In the genomic region with DNA sequence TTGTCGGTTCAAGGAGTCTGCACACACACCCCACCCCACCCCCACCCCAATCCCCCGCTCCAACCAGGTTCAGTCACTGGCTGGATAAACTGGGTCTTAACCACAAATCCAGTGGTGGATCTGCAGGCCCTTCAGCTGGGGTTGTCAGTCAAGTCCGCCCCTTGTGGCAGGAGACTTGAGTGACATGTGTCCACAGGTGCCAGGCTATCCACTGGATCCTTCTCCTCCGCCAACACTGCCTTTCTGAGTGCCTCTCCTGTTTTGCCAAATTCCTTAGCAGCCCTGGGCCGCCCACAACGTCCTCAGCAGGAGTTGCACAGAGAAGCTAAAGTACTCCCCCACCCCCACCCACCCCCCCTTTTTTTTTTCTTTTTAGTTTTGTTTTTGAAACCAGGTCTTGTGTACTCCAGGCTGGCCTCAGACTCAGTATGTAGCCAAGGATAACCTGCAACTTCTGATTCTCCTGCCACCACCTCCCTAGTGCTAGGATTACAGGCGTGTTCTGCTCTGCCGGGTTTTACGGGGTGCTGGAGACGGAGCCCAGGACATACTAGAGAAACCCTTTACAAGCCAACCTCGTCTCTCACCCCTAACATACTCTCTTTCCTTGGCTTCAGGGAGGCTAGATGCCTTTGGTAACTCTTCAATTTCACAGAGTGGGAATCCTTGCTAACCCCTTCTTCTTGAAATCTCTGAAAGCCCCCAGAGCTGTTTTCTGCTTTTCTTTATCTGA, we compare ENCODE assay signal across 13 mouse cellular contexts. TPM values are rescaled to one million over a fixed set of nuclear protein-coding genes. Genes with fewer than 3 reads are reported as not detected.
A peak's percentile ranks its signal among the peaks of the same experiment; 100 is the strongest.
DNase-seq lines count a peak whose midpoint lies in the region; ATAC-seq and TF ChIP-seq lines count a peak whose summit lies in the region.
"Had no signal": no experiment of that assay in that cellular context is flagged by ENCODE, and none has a peak within 500 bp of the region (broad histone marks: within the 10 kb centered on the region; RNA-seq: fewer than 3 reads in every experiment).

No protein-coding gene starts in this region.

- no peaks in the 10 kb centered on the region for H3K4me1 ChIP-seq in limb, embryonic 11.5 days (ENCODE audit: control insufficient read depth, insufficient read depth, low read length)
- no peaks in the 10 kb centered on the region for H3K4me1 ChIP-seq in limb, embryonic 10.5 days
- H3K4me1 ChIP-seq in ES-Bruce4 (ENCODE audit: control insufficient read depth, insufficient read depth, low read length): no peaks in the 10 kb centered on the region
- H3K4me1 ChIP-seq in limb, embryonic 13.5 days: peaks cover 8% of the 10 kb centered on the region; the same call in 1 of the 2 replicates
- H3K4me1 ChIP-seq: stomach, embryonic 15.5 days had no signal

- H3K4me3 ChIP-seq in limb, embryonic 11.5 days (ENCODE audit: low read depth, low read length): no peak overlapping the region
- H3K4me3 ChIP-seq in limb, embryonic 10.5 days: no peak overlapping the region
- no peak overlapping the region for H3K4me3 ChIP-seq in ES-Bruce4 (ENCODE audit: low read depth, low read length)
- no peak overlapping the region for H3K4me3 ChIP-seq in limb, embryonic 13.5 days
- H3K4me3 ChIP-seq: embryonic facial prominence, embryonic 15.5 days; left cerebral cortex, adult 2 months; stomach, embryonic 15.5 days had no signal

- H3K27me3 ChIP-seq in limb, embryonic 11.5 days (ENCODE audit: control insufficient read depth, insufficient read depth, low read length): no peaks in the 10 kb centered on the region
- H3K27me3 ChIP-seq in limb, embryonic 10.5 days (ENCODE audit: low read depth, poor library complexity, severe bottlenecking): no peaks in the 10 kb centered on the region
- no peaks in the 10 kb centered on the region; the same call in 1 of the 2 replicates for H3K27me3 ChIP-seq in ES-Bruce4 (ENCODE audit: control insufficient read depth, insufficient read depth, low read length, poor library complexity, severe bottlenecking)
- H3K27me3 ChIP-seq in limb, embryonic 13.5 days: no peaks in the 10 kb centered on the region
- H3K27me3 ChIP-seq: embryonic facial prominence, embryonic 15.5 days; stomach, embryonic 15.5 days had no signal

- no peak overlapping the region for H3K27ac ChIP-seq in limb, embryonic 11.5 days (replicated peaks; ENCODE audit: low read depth, low read length)
- no peak overlapping the region for H3K27ac ChIP-seq in limb, embryonic 10.5 days
- H3K27ac ChIP-seq in ES-Bruce4 (ENCODE audit: insufficient read depth, low read length): no peak overlapping the region
- no peak overlapping the region for H3K27ac ChIP-seq in limb, embryonic 13.5 days
- H3K27ac ChIP-seq: embryonic facial prominence, embryonic 15.5 days; left cerebral cortex, adult 2 months; stomach, embryonic 15.5 days had no signal

- WGBS in limb, embryonic 11.5 days: 56% methylated on average over 11 of the region's 11 CpGs
- WGBS in limb, embryonic 10.5 days: 68% methylated on average over 11 of the region's 11 CpGs
- WGBS in limb, embryonic 13.5 days: 55% methylated on average over 11 of the region's 11 CpGs

- H3K4me2 ChIP-seq in limb, embryonic 11.5 days (ENCODE audit: low read depth, severe bottlenecking): no peak overlapping the region
- H3K4me2 ChIP-seq in limb, embryonic 13.5 days (replicated peaks): no peak overlapping the region
- H3K4me2 ChIP-seq: embryonic facial prominence, embryonic 15.5 days; stomach, embryonic 15.5 days had no signal

- TF ChIP-seq CTCF in ES-Bruce4 (IDR thresholded peaks at IDR 0.05; ENCODE audit: low read depth, low read length): peak; percentile 38

- H3K9me3 ChIP-seq in limb, embryonic 11.5 days (ENCODE audit: control insufficient read depth, low read length): no peaks in the 10 kb centered on the region
- H3K9me3 ChIP-seq in limb, embryonic 10.5 days (replicated peaks): no peaks in the 10 kb centered on the region
- H3K9me3 ChIP-seq in ES-Bruce4 (replicated peaks; ENCODE audit: control insufficient read depth, insufficient read depth, low read length, poor library complexity, severe bottlenecking): no peaks in the 10 kb centered on the region
- H3K9me3 ChIP-seq in limb, embryonic 13.5 days: no peaks in the 10 kb centered on the region
- H3K9me3 ChIP-seq: embryonic facial prominence, embryonic 15.5 days; stomach, embryonic 15.5 days had no signal

- no peak overlapping the region for H3K9ac ChIP-seq in limb, embryonic 11.5 days (ENCODE audit: low read length)
- H3K9ac ChIP-seq in ES-Bruce4 (ENCODE audit: low read depth, poor library complexity, severe bottlenecking): no peak overlapping the region
- H3K9ac ChIP-seq in limb, embryonic 13.5 days: no peak overlapping the region
- H3K9ac ChIP-seq: embryonic facial prominence, embryonic 15.5 days; stomach, embryonic 15.5 days had no signal

- H3K36me3 ChIP-seq in limb, embryonic 11.5 days (ENCODE audit: control insufficient read depth, insufficient read depth, low read length): no peaks in the 10 kb centered on the region
- no peaks in the 10 kb centered on the region for H3K36me3 ChIP-seq in limb, embryonic 10.5 days
- H3K36me3 ChIP-seq in ES-Bruce4 (ENCODE audit: control insufficient read depth, insufficient read depth, low read length, poor library complexity, severe bottlenecking): no peaks in the 10 kb centered on the region
- H3K36me3 ChIP-seq in limb, embryonic 13.5 days: no peaks in the 10 kb centered on the region
- H3K36me3 ChIP-seq: embryonic facial prominence, embryonic 15.5 days; stomach, embryonic 15.5 days had no signal

- ATAC-seq in limb, embryonic 11.5 days (ENCODE audit: insufficient number of reproducible peaks, low FRiP score, low TSS enrichment, low read depth): 0 out of 2 replicates have a peak, but pooled peaks have one; percentile 60
- peak; percentile 77 for ATAC-seq in limb, embryonic 13.5 days (ENCODE audit: low FRiP score, low read depth)

- peak; percentile 32 for DNase-seq in limb, embryonic 11.5 days (ENCODE audit: low spot score)
- DNase-seq in limb, embryonic 10.5 days (ENCODE audit: low spot score): no peak
- DNase-seq in brain, adult 2 months (ENCODE audit: low read depth, low spot score): peak; percentile 17
- DNase-seq in neural tube, embryonic 10.5 days (ENCODE audit: extremely low spot score, low spot score): no peak
- DNase-seq in layer of hippocampus, postnatal 10 days (ENCODE audit: low spot score in 2 of 2): no peak
- no peak for DNase-seq in spleen, postnatal 4 days (ENCODE audit: low spot score in 2 of 2)
- DNase-seq: cerebellum, adult 9-10 months; kidney, adult 18-20 months had no signal

- no peak for TF ChIP-seq EP300 in ES-Bruce4 (IDR thresholded peaks at IDR 0.05; ENCODE audit: insufficient read depth, low read depth, low read length)

- no peak for TF ChIP-seq POLR2A in ES-Bruce4 (IDR thresholded peaks at IDR 0.05; ENCODE audit: insufficient read depth, low read length)

RNA-seq across cellular contexts. Expression of a gene that starts 57.2 kb away (rescaled TPM):
- 53.1 and 60.1 TPM in 2 replicates for polyA plus RNA-seq in limb, embryonic 11.5 days (2014; fragmentation: Nextera tagmentation; extraction: Ambion mirVana)
- 43.2 and 51.8 TPM in 2 replicates for polyA plus RNA-seq in limb, embryonic 10.5 days (2016; fragmentation: Nextera tagmentation; extraction: Ambion mirVana)
- 68.6 and 72.7 TPM in 2 replicates for polyA plus RNA-seq in ES-Bruce4 (2011; ENCODE audit: insufficient read depth, insufficient read length, low read depth, missing spikeins)
- 47.7 and 52.3 TPM in 2 replicates for polyA plus RNA-seq in limb, embryonic 13.5 days (2015; fragmentation: Nextera tagmentation; extraction: Ambion mirVana)
- 10 to 100 TPM; 49.3 to 60.5 TPM for total RNA-seq in layer of hippocampus, postnatal 10 days (2021)

Comparison
In these comparisons a context has a peak if more than half of its experiments do, and no peak if none do; other contexts are left out.
1. DNase-seq: peak in limb, embryonic 11.5 days (single experiment) and brain, adult 2 months (single experiment); none in limb, embryonic 10.5 days (single experiment), neural tube, embryonic 10.5 days (single experiment), layer of hippocampus, postnatal 10 days (0 of 2) and spleen, postnatal 4 days (0 of 2).